Mouse (Mus musculus) lung, postnatal 25 days (tissue): ENCODE results near the gene Dlg3.

ENCODE experiments used
- DNase-seq: peaks from one replicate; pipeline ENCODE4 v3.0.0; 2022; ENCODE audit warnings: low spot score

Gene Dlg3

DNA sequence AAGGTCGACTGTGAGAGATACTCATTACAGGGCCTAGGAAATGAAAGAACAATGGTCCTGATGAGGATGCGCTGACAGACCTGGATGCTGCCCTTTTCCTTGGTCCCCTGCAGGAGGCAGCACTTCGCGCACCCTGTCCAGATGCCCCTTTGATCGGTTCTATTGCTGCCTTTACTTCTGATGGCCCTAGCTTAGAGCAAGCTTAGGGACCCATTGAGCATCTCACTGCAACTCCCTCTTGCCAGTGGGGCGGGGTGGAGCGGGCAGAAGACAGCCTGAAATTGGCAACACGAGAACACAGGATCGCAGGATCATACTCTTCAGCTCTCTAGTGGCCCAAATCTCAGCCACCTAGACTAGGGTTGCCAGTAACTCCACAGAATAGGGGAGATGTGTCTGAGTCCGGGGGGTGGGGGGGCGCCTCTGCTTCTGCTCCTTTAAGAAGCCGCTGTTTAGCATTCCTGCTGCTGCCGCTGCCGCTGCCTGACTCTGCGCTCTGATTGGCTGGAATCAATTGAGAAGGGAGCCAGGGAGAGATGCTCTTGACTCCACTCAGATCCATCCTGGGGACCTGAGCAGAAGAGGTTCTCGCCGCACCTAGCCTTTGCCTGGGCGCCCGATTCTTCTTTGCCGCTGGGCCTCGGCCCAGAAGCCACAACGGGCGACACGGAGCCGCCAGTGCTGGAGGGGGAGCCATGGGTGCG lies at the start of gene Dlg3:
Dlg3 (plus strand) TSS at position 542 of the 704 bp plus-strand sequence.
- no peak for DNase-seq

- no peak for DNase-seq
Measured at GRCm38 (mm10) chrX:100728947-100729346, 38.6 kb upstream of the Dlg3 start.

- DNase-seq = peak; percentile 37
Measured at GRCm38 (mm10) chrX:100729665-100730188, 37.8 kb upstream of the Dlg3 start, which contains the start of gene Gdpd2. TSS of gene Gdpd2 (plus strand) at chrX:100729873.

DNA sequence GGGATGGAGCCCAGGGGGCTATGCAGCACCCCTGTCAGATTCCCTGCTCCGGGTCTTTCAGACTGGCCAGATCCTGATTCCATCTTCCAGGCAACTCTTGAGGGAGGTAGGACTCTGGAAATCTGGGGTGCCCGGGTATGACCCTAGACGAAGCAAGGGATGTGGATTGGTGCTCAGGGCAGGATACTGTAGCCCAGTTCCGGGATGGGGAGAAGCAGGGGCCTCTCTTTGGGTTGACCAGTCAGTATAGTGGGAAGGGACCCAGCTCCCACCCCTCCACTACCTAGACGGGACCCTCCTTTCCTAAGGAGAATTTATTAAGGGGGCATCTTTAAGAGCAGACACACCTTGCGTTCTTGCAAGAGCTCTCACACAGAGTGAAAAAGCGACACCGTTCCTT lies 37.3 kb upstream of the Dlg3 start:
- no peak for DNase-seq

- DNase-seq = no peak
Measured at GRCm38 (mm10) chrX:100734359-100734758, 33.2 kb upstream of the Dlg3 start.

GRCm38 (mm10) chrX:100738918-100739317 lies 28.6 kb upstream of the Dlg3 start:
- DNase-seq = peak; percentile 59

DNA sequence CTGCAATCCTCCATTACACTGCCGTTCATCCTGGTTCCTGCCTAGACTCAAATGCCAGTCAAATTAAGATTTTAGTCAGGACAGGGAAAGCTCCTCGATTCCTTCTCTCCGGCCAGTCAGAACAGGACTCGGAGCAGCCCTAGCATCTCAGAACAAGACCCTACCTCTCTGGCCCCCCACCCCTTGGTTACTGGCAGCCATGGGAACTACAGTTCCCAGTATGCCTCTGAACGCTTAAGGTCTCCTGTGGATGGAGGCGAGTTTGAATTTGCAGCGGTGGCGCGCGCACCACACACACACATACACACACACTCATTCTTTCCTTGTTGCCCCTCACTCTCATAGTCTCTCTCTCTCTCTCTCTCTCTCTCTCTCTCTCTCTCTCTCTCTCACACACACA lies 28.1 kb upstream of the Dlg3 start:
- DNase-seq = no peak

DNA sequence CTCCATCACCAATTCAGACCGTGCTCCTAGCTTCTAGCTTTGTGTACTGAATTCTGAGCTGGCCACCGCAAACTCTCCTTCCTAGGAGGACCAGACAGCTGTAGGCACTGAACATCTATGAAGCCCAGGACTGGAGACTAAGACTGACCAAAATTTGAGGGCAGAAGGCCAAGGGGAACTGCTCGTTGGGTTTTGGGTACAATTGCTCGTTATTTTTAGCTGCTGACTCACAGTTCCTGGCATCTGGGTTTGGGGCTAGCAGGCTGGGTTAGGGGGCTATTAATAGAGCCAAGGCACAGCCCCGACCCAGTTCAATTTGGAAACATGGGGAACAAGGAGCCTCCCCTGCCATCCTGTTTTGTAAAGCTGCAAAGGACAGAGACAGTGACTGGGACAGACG lies 26.7 kb upstream of the Dlg3 start:
- DNase-seq = no peak

GRCm38 (mm10) chrX:100741940-100742339 lies 25.6 kb upstream of the Dlg3 start:
- peak; percentile 43 for DNase-seq

- no peak for DNase-seq
Measured at GRCm38 (mm10) chrX:100765855-100766254, 1.7 kb upstream of the Dlg3 start.

- no peak for DNase-seq
Measured at GRCm38 (mm10) chrX:100767885-100768626, 534 bp downstream of the Dlg3 start.

GRCm38 (mm10) chrX:100769281-100769680 lies 1.8 kb downstream of the Dlg3 start:
- DNase-seq = no peak

GRCm38 (mm10) chrX:100774341-100774811 lies 6.9 kb downstream of the Dlg3 start:
- DNase-seq = peak; percentile 61

DNA sequence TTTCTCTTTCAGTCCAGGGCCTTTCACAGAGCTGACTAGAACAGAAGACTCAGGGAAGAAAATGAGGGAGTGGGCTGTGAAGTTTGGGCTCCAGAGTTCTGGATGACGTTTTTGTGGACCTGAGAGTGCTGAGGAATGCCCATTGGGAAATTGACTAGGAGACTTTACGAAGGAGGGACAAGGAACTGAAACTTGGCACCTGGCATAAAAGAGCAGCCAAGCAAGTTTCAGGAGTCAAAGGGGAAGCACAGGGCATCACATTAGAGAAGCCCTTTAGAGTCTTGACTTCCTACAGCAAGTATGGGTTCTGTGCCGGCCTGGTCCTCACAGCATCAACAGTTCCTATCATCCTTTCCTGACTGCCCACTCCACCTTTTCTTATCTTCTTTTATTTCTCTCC lies 7.9 kb downstream of the Dlg3 start:
- peak; percentile 14 for DNase-seq

- DNase-seq = peak; percentile 36
Measured at GRCm38 (mm10) chrX:100776494-100776893, 9.0 kb downstream of the Dlg3 start.

DNA sequence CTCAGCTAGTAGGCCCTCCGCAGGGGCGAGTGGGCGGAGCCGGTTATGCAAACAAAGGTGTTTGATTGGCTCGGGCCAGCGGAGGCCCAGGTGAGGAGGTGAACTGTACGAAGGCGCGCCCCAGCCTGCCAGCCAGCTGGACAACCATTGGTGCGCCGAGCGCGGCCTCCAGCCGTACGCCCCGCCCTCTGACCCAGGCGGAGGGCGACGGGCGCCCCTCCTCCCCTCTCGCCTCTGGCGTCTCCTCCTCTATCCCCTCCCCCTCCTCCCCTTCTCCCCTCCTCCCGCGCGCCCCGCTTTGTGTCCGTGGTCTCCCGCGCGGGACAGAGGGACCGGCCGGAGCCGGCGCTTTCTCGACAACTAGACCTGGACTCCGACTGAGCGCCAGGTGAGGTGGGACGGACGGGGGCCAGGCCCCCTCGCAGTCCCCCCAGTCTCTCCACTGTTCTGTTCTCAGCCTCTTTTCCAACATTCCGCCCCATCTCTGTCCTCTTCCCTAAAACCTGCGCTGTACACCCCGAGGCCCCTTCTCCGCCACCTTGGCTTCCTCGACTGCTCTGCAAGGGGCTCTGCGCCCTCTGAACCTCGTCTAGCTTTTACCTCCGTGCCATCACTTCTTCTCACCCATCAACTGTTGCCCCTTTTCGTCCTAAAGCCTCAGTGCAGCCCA lies 9.6 kb downstream of the Dlg3 start:
- DNase-seq = peak; percentile 81

GRCm38 (mm10) chrX:100777655-100778234 lies 10.2 kb downstream of the Dlg3 start:
- DNase-seq = no peak

DNA sequence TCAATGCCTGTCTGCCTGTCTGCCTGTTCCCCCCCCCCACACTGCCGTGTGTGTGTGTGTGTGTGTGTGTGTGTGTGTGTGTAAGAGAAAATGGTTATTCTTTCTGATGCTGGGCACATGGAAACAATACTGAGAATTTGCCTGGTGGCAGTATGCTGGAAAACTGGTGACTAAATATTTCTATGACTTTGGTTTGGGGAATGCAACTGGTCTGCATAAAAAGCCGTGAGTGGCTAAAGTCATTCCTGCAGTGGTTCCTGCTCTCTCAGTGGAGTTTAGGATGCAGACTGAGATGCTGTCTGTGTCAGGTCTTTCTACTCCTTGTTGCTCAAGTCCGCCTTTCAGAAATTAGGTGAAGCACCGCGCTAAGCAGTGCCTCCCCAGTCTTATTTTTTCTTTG lies 10.9 kb downstream of the Dlg3 start:
- DNase-seq = no peak

GRCm38 (mm10) chrX:100789322-100789721 lies 21.8 kb downstream of the Dlg3 start:
- no peak for DNase-seq

DNA sequence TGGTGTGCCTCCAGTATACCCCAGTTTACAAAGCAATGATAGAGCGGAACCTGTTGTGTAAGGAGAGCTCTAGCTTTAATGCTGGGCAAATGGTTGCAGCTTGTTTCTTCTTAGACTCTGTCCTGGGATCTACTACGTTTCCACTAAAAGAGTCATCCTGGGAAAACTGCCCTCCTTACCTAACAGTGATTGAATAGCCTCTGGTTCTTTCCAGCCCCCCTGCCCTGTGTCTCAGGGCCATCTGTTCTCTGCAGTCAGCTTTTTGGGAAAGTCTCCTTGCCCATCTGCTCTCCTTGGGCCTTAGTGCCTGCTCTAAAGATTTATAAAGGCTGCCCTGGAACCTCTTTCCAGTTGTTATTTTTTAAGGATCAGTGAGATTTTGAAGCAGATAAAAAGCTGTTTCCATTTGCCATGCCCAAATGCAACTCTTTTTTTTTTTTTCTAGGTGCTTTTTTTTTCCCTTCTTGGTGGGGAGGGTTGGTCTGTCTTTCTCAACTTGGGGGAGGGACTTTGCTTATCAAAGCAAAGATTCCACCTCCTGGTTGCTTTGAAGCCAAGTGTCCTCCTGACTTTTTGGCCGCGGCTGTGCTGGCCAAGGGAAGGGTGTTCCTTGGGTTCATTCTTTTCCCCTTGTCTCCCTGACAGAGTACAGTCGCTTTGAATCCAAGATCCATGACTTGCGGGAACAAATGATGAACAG lies 28.7 kb downstream of the Dlg3 start:
- peak; percentile 18 for DNase-seq

DNA sequence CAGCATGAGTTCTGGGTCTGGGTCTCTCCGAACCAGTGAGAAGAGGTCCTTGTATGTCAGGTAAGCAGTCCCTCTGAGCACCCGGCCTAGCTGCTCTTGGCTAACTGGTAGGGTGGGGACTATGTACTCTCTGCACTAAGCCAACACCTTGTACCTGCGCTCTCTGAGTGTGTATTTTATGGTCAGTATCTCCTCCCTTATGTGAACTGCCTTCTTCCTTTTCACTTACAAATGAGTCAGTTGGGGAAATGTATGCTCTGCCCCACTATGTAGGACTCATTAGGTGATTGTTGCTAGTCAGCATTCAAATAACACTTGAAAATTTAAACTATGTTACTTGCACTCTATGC lies 29.2 kb downstream of the Dlg3 start:
- DNase-seq = peak; percentile 33

DNA sequence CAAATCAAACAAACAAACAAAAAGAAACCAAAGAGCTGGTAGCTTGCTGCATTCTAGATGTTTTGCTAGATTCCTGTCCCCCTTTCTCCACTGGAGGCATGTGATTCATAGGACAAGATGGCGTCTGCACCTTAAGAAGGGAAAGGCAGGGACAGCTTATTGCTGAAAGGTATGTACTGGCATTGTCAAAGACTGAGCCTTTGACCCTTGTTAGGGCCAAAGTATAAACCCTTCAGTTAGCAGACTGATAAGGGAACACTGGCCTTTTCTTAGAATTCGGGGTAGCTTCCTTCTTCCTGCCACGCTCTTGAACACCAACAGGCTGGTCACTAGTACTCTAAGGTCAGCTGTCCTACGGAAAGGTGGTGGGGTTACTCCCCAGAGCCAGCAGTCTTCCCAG lies 29.8 kb downstream of the Dlg3 start:
- DNase-seq = no peak
